Mouse (Mus musculus) limb, embryonic 13.5 days (tissue): Measurements from ENCODE around the gene Pram1. TPM values are rescaled to one million over a fixed set of nuclear protein-coding genes. Genes with fewer than 3 reads are reported as not detected.
"Not testable (repeated sequence)": the region's sequence is repeated elsewhere in the genome, so short reads cannot be mapped to it uniquely, and the experiment has no call there.

Experiments used
- ATAC-seq: fragments of 200-750 bp; cut with Nextera tagmentation; 2 replicates; pipeline ENCODE4 v1.8.0; 2017; ENCODE audit warnings: low read depth, moderate number of reproducible peaks, moderate TSS enrichment; ENCODE audit not compliant: low FRiP score
- H3K27ac ChIP-seq: fragments of 300-500 bp; sonication (generic); 2 replicates; pipeline ENCODE4 v1.5.1; 2015; ENCODE audit warnings: inconsistent platforms, mild to moderate bottlenecking, moderate library complexity
- H3K27me3 ChIP-seq: fragments of 300-500 bp; sonication (generic); 2 replicates; pipeline ENCODE4 v1.6.1; 2015; ENCODE audit warnings: mild to moderate bottlenecking, inconsistent platforms
- H3K36me3 ChIP-seq: fragments of 300-500 bp; sonication (generic); 2 replicates; pipeline ENCODE4 v1.6.1; 2015; ENCODE audit warnings: inconsistent platforms, mild to moderate bottlenecking, moderate library complexity
- H3K4me1 ChIP-seq: fragments of 300-500 bp; sonication (generic); 2 replicates; pipeline ENCODE4 v1.6.1; 2015; ENCODE audit warnings: inconsistent platforms
- H3K4me2 ChIP-seq: fragments of 300-500 bp; sonication (generic); replicated peaks from 2 replicates; pipeline ENCODE4 v1.6.1; 2015; ENCODE audit warnings: inconsistent platforms, mild to moderate bottlenecking, moderate library complexity
- H3K4me3 ChIP-seq: fragments of 300-500 bp; sonication (generic); 2 replicates; pipeline ENCODE4 v1.5.1; 2015; ENCODE audit warnings: moderate library complexity, mild to moderate bottlenecking, inconsistent platforms
- H3K9ac ChIP-seq: fragments of 300-500 bp; sonication (generic); 2 replicates; pipeline ENCODE4 v1.6.1; 2015; ENCODE audit warnings: mild to moderate bottlenecking, inconsistent platforms
- H3K9me3 ChIP-seq: fragments of 300-500 bp; sonication (generic); 2 replicates; pipeline ENCODE4 v1.6.1; 2016; ENCODE audit warnings: inconsistent platforms
- WGBS: fragments of 180-500 bp; shearing (Covaris S2); methylation state at CpG from one replicate; pipeline ENCODE4 v1.1.7; 2015; 5-methylcytosine and 5-hydroxymethylcytosine counted together
- polyA plus RNA-seq: library from polyadenylated mRNA; unstranded; fragments of >200 nt; fragmentation: Nextera tagmentation; extraction: Ambion mirVana; gene quantifications from 2 replicates; pipeline ENCODE4 v1.2.1, GENCODE M21; 2015

Pram1 gene
- 0.65 and 0.68 TPM in 2 replicates for polyA plus RNA-seq

- Histone ChIP-seq H3K4me3 (no peak within 1 kb of the TSS), H3K27me3 (no peaks in the 10 kb centered on the region), H3K4me2 (no peak within 1 kb of the TSS), H3K36me3 (peaks cover 46% of the 10 kb centered on the region), H3K4me1 (no peaks in the 10 kb centered on the region), H3K9ac (no peak within 1 kb of the TSS), H3K9me3 (no peaks in the 10 kb centered on the region), H3K27ac (no peak within 1 kb of the TSS)
- no peak for ATAC-seq
- WGBS: 90% methylated on average over 4 of the region's 4 CpGs
Measured at GRCm38 (mm10) chr17:33637516-33638276, at the start of gene Pram1. Gene Pram1, plus strand, starts transcription at chr17:33638056.

DNA sequence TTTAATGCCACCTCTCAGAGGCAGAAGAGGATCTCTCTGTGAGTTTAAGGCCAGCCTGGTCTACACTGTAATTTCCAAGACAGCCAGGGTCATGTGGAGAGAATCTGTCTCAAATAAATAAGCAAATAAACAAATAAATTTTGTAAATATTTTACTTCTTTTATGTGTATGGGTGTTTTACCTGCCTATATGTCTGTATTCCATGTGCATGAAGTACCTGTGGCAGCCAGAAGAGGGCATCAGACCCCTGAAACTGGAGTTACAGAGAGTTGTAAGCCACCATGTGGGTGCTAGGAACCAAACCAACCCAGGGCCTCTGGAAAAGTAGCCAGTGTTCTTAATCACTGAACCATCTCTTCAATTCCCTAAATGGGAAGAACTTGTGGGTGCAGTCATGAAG lies 40.6 kb upstream of the Pram1 start:
- no peaks in the 10 kb centered on the region for H3K4me1 ChIP-seq
- no peaks in the 10 kb centered on the region for H3K36me3 ChIP-seq
- H3K9ac ChIP-seq: no peak overlapping the region
- no peak overlapping the region for H3K4me3 ChIP-seq
- no peak overlapping the region for H3K4me2 ChIP-seq
- no peak for ATAC-seq
- H3K27me3 ChIP-seq: no peaks in the 10 kb centered on the region
- no peak overlapping the region for H3K27ac ChIP-seq
- peaks cover 11% of the 10 kb centered on the region for H3K9me3 ChIP-seq

DNA sequence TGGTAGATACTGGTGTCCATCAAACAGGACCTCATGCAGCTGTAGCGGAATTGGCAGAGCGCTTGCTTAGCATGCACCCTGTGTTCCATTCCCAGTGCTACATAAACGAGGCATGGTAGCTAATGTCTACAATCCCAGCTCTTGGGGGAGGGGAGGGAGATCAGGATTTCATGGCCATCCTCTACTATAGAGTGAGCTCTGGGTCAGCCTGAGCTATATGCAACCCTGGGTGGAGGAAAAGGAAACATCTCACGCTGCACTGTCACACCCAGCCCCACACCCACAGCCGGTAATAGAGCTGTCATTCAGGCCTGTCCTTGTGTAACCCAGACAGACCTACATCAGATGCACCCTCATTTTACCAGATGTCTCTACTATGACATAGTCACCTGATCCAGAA lies 39.4 kb upstream of the Pram1 start:
- H3K4me1 ChIP-seq: no peaks in the 10 kb centered on the region
- no peaks in the 10 kb centered on the region for H3K27me3 ChIP-seq
- peaks cover 11% of the 10 kb centered on the region for H3K9me3 ChIP-seq
- no peaks in the 10 kb centered on the region for H3K36me3 ChIP-seq
- H3K9ac ChIP-seq: no peak overlapping the region
- ATAC-seq: no peak
- H3K4me2 ChIP-seq: no peak overlapping the region
- no peak overlapping the region for H3K4me3 ChIP-seq
- WGBS: 91% methylated on average over 5 of the region's 5 CpGs
- H3K27ac ChIP-seq: no peak overlapping the region

DNA sequence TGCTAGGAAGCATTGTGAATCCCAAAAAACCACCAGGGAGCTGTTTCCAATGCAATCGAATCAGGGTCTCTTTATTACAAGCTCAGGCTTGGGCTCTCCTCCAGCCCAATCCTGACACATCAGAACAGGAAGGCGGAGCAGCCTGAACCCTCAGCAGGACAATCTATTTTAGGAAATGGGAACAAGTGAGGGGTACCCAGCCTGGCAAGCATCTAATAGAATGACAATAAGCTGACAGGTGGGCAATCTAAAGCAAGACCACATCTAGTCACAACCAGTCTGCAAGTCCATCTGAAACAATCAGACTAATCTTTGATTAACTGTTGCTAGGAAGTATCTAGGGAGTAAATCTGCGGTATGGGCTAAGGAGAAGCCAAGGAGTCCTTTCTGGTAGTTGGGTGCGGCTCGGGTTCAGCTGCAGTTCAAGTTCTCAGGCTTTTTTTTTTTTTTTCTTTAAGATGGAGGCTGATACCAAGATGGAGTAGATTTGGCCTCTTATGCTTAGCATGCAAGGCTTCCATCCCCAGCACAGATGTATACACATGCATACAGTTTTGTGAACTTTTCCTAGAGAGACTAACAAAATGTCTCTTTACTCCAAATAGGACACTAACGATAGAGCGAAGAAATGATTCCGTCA lies 37.9 kb upstream of the Pram1 start:
- Histone ChIP-seq H3K9ac (no peak overlapping the region), H3K4me2 (no peak overlapping the region), H3K9me3 (peaks cover 11% of the 10 kb centered on the region), H3K4me1 (no peaks in the 10 kb centered on the region), H3K36me3 (no peaks in the 10 kb centered on the region), H3K27ac (no peak overlapping the region), H3K4me3 (no peak overlapping the region), H3K27me3 (no peaks in the 10 kb centered on the region)
- no peak for ATAC-seq
- WGBS: 89% methylated on average over 8 of the region's 8 CpGs

GRCm38 (mm10) chr17:33600831-33601230 lies 37.0 kb upstream of the Pram1 start:
- Histone ChIP-seq H3K36me3 (no peaks in the 10 kb centered on the region), H3K4me2 (no peak overlapping the region), H3K4me3 (no peak overlapping the region), H3K27me3 (no peaks in the 10 kb centered on the region), H3K4me1 (no peaks in the 10 kb centered on the region), H3K27ac (no peak overlapping the region), H3K9me3 (peaks cover 11% of the 10 kb centered on the region), H3K9ac (no peak overlapping the region)
- no peak for ATAC-seq
- WGBS: 89% methylated on average over 3 of the region's 3 CpGs

DNA sequence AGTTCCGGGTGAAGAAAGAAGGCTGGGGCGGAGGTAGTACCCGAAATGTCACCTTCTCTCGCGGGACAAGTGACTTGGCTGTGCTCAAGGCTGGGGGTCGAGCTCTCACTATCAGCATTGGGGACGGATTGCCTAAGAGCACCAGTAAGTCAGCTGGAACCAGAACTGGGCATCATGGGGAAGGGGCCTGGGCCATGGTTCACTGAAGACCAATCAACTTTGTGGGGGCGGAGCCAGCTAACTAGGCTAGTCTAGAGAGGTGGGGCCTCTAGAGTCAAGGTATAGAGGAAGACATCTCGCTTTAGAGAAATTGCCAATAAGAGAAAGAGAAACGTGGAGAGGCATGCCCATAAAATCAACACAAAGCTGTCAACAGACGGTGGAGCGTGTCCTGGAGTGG lies 35.9 kb upstream of the Pram1 start:
- Histone ChIP-seq H3K27ac (no peak overlapping the region), H3K36me3 (no peaks in the 10 kb centered on the region)

GRCm38 (mm10) chr17:33607273-33607672 lies 30.6 kb upstream of the Pram1 start:
- 88% methylated on average over 2 of the region's 2 CpGs for WGBS
- Histone ChIP-seq H3K9ac (no peak overlapping the region), H3K4me1 (no peaks in the 10 kb centered on the region)

More for the DNA sequence above, 35.9 kb upstream of the Pram1 start:
- Histone ChIP-seq H3K4me2 (no peak overlapping the region), H3K9me3 (peaks cover 11% of the 10 kb centered on the region), H3K9ac (no peak overlapping the region), H3K4me3 (no peak overlapping the region), H3K27me3 (no peaks in the 10 kb centered on the region), H3K4me1 (no peaks in the 10 kb centered on the region)
- ATAC-seq: no peak
- 86% methylated on average over 12 of the region's 12 CpGs for WGBS

DNA sequence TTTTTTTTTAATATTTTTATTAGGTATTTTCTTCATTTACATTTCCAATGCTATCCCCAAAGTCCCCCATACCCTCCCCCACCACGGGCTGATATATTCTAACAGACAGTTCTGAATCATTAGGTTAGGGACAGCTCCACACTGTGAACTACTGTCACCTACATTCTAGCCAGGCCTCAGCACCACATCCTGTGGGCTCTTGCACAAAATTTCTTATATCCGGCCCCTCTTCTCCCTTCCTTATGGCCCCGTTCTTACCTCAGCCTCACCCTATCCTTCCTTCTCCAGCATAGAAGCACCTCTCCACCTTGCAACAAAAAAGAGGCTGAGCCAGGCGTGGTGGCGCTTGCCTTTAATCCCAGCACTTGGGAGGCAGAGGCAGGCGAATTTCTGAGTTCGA lies 27.3 kb upstream of the Pram1 start:
- no peak for ATAC-seq
- 80% methylated on average over 7 of the region's 7 CpGs for WGBS

More at GRCm38 (mm10) chr17:33607273-33607672, 30.6 kb upstream of the Pram1 start:
- H3K4me2 ChIP-seq: no peak overlapping the region
- ATAC-seq: no peak
- H3K27me3 ChIP-seq: no peaks in the 10 kb centered on the region
- H3K36me3 ChIP-seq: no peaks in the 10 kb centered on the region
- H3K27ac ChIP-seq: no peak overlapping the region
- H3K9me3 ChIP-seq: no peaks in the 10 kb centered on the region
- H3K4me3 ChIP-seq: no peak overlapping the region

GRCm38 (mm10) chr17:33613726-33614125 lies 24.1 kb upstream of the Pram1 start:
- H3K4me2 ChIP-seq, H3K27ac ChIP-seq, H3K4me3 ChIP-seq, H3K4me1 ChIP-seq, H3K27me3 ChIP-seq, H3K9ac ChIP-seq, H3K9me3 ChIP-seq, H3K36me3 ChIP-seq, ATAC-seq: not testable (repeated sequence)
- WGBS: 91% methylated on average over 5 of the region's 5 CpGs

More for the DNA sequence above, 27.3 kb upstream of the Pram1 start:
- H3K9me3 ChIP-seq: no peaks in the 10 kb centered on the region
- H3K36me3 ChIP-seq: no peaks in the 10 kb centered on the region
- H3K9ac ChIP-seq: no peak overlapping the region
- H3K27me3 ChIP-seq: no peaks in the 10 kb centered on the region
- H3K27ac ChIP-seq: no peak overlapping the region
- no peaks in the 10 kb centered on the region for H3K4me1 ChIP-seq
- no peak overlapping the region for H3K4me3 ChIP-seq
- no peak overlapping the region for H3K4me2 ChIP-seq

DNA sequence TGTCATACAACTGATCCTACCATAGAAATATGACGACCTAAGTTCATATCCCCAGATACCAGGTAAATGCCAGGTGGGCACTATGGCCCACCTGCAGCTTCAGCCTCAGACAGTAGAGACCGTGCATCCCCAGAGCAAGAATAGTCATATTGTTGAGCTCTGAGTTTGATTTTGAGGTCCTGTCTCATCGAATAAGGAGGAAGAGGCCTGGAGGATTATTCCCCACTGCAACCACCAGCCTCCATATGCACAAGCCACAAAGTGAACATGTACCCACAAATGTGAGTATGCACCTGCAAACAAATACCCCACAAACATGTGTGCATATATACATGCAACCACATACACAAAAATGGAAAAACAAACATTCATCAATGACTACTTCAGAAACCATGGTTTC lies 10.6 kb upstream of the Pram1 start:
- Histone ChIP-seq H3K9me3 (no peaks in the 10 kb centered on the region), H3K27me3 (no peaks in the 10 kb centered on the region), H3K36me3 (peaks cover 21% of the 10 kb centered on the region), H3K4me3 (no peak overlapping the region), H3K4me1 (peaks cover 19% of the 10 kb centered on the region), H3K9ac (no peak overlapping the region), H3K4me2 (no peak overlapping the region), H3K27ac (no peak overlapping the region)
- 92% methylated on average over 3 of the region's 3 CpGs for WGBS
- ATAC-seq: no peak

GRCm38 (mm10) chr17:33628621-33629486 lies 9.0 kb upstream of the Pram1 start, which contains the start of gene Zfp414:
Gene Zfp414, plus strand, starts transcription at chr17:33629090.
- 3% methylated on average over 35 of the region's 35 CpGs for WGBS
- H3K36me3 ChIP-seq: peaks cover 32% of the 10 kb centered on the region
- no peaks in the 10 kb centered on the region for H3K27me3 ChIP-seq
- peak within 1 kb of the TSS; percentile 75 for H3K4me2 ChIP-seq
- H3K27ac ChIP-seq: peak within 1 kb of the TSS; percentile 98
- H3K4me1 ChIP-seq: peaks cover 19% of the 10 kb centered on the region
- no peaks in the 10 kb centered on the region for H3K9me3 ChIP-seq
- peak within 1 kb of the TSS; percentile 84 for H3K9ac ChIP-seq
- ATAC-seq: peak; percentile 97
- H3K4me3 ChIP-seq: peak within 1 kb of the TSS; percentile 67
